In genomic region chr9:106160426-106160825, GRCm38 (mm10) we compare ENCODE assay signal across 8 mouse cellular contexts. TPM values are rescaled to one million over a fixed set of nuclear protein-coding genes. Genes with fewer than 3 reads are reported as not detected.
DNase-seq lines count a peak whose midpoint lies in the region; ATAC-seq and TF ChIP-seq lines count a peak whose summit lies in the region.

No protein-coding gene starts in this region.

- H3K36me3 ChIP-seq in erythroblast, embryonic 14.5 days (ENCODE audit: control insufficient read depth): peaks cover 5% of the 10 kb centered on the region; the same call in 1 of the 2 replicates
- no peaks in the 10 kb centered on the region for H3K36me3 ChIP-seq in thymus, adult 2 months (ENCODE audit: control insufficient read depth, insufficient read depth, low read length)
- H3K36me3 ChIP-seq in liver, embryonic 12.5 days: no peaks in the 10 kb centered on the region

- no peak for TF ChIP-seq POLR2A in thymus, adult 2 months (IDR thresholded peaks at IDR 0.05; ENCODE audit: control insufficient read depth, extremely low read depth, insufficient read depth, low read length, poor library complexity)

- H3K4me2 ChIP-seq in liver, embryonic 12.5 days: peak overlapping the region; percentile 74

- peaks cover 4% of the 10 kb centered on the region for H3K27me3 ChIP-seq in erythroblast, embryonic 14.5 days (ENCODE audit: control insufficient read depth)
- no peaks in the 10 kb centered on the region for H3K27me3 ChIP-seq in thymus, adult 2 months (ENCODE audit: control insufficient read depth, insufficient read depth, low read length)
- 0 out of 2 replicates have a peak, but pooled peaks cover 3% of the 10 kb centered on the region for H3K27me3 ChIP-seq in liver, embryonic 12.5 days (replicated peaks)

- no peaks in the 10 kb centered on the region for H3K9me3 ChIP-seq in erythroblast, embryonic 14.5 days (ENCODE audit: control insufficient read depth, low read length)
- H3K9me3 ChIP-seq in liver, embryonic 12.5 days (replicated peaks): no peaks in the 10 kb centered on the region

- no peak for ATAC-seq in erythroblast, adult 5-6 weeks (replicated peaks; ENCODE audit: low FRiP score, poor library complexity, severe bottlenecking)
- no peak for ATAC-seq in liver, embryonic 12.5 days

- peak overlapping the region; percentile 87 for H3K4me3 ChIP-seq in erythroblast, embryonic 14.5 days (replicated peaks)
- H3K4me3 ChIP-seq in thymus, adult 2 months (ENCODE audit: control insufficient read depth, insufficient read depth, low read length): peak overlapping the region; percentile 98; the same call in 1 of the 2 replicates
- H3K4me3 ChIP-seq in liver, embryonic 12.5 days: peak overlapping the region; percentile 69

- H3K4me1 ChIP-seq in erythroblast, embryonic 14.5 days (ENCODE audit: control insufficient read depth): peaks cover 24% of the 10 kb centered on the region
- H3K4me1 ChIP-seq in thymus, adult 2 months (replicated peaks; ENCODE audit: control insufficient read depth, insufficient read depth, low read length): no peaks in the 10 kb centered on the region
- peaks cover 12% of the 10 kb centered on the region for H3K4me1 ChIP-seq in liver, embryonic 12.5 days

- DNase-seq in thymus, adult 2 months: no peak
- no peak for DNase-seq in thymus, adult 18-20 months
- no peak for DNase-seq in frontal cortex, postnatal 36 days (ENCODE audit: low spot score in 2 of 2)
- no peak for DNase-seq in natural killer cell, adult 2 months (ENCODE audit: low spot score in 2 of 2)
- DNase-seq in spleen, adult 18-20 months: no peak

- WGBS in thymus, adult 2 months: 57% methylated on average over 5 of the region's 5 CpGs
- WGBS in liver, embryonic 12.5 days (ENCODE audit: insufficient replicate concordance): 56% methylated on average over 5 of the region's 5 CpGs

- peak overlapping the region; percentile 66; the same call in 1 of the 2 replicates for H3K9ac ChIP-seq in liver, embryonic 12.5 days

- H3K27ac ChIP-seq in thymus, adult 2 months (ENCODE audit: control insufficient read depth, insufficient read depth, low read length): no peak overlapping the region; the same call in 1 of the 2 replicates
- H3K27ac ChIP-seq in liver, embryonic 12.5 days: peak overlapping the region; percentile 80

- no peak for TF ChIP-seq CTCF in thymus, adult 2 months (IDR thresholded peaks at IDR 0.05; ENCODE audit: borderline replicate concordance, control insufficient read depth, extremely low read depth, insufficient read depth, low read length, poor library complexity)

RNA-seq across cellular contexts. Expression of gene Glyctk, which starts 2.5 kb away (rescaled TPM):
- 0.04 and 0.07 TPM in 2 replicates for polyA plus RNA-seq in erythroblast, embryonic 14.5 days (2012)
- 0.84 TPM in 1 of 2 replicates, not detected in the other for total RNA-seq in erythroblast, adult 5-6 weeks (2015; ENCODE audit: low replicate concordance)
- total RNA-seq in erythroblast, adult 5-6 weeks (2017; ENCODE audit: low replicate concordance): 0.60 TPM in 1 of 2 replicates, not detected in the other
- polyA plus RNA-seq in thymus, adult 2 months (2012; rRNA removed): 13.1 and 17.9 TPM in 2 replicates
- polyA plus RNA-seq in liver, embryonic 12.5 days (2016; fragmentation: Nextera tagmentation; extraction: Ambion mirVana): 14.1 and 15.7 TPM in 2 replicates

RNA-seq across cellular contexts. Expression of gene Wdr82, which starts 10.3 kb away (rescaled TPM):
- 0.41 and 0.51 TPM in 2 replicates for polyA plus RNA-seq in erythroblast, embryonic 14.5 days (2012)
- total RNA-seq in erythroblast, adult 5-6 weeks (2015; ENCODE audit: low replicate concordance): 16.5 and 18.6 TPM in 2 replicates
- total RNA-seq in erythroblast, adult 5-6 weeks (2017; ENCODE audit: low replicate concordance): 19.7 and 23.3 TPM in 2 replicates
- 95.8 and 111 TPM in 2 replicates for polyA plus RNA-seq in thymus, adult 2 months (2012; rRNA removed)
- polyA plus RNA-seq in liver, embryonic 12.5 days (2016; fragmentation: Nextera tagmentation; extraction: Ambion mirVana): 11.5 and 11.8 TPM in 2 replicates

RNA-seq across cellular contexts. Expression of gene Ppm1m, which starts 39.1 kb away (rescaled TPM):
- 0.33 and 0.45 TPM in 2 replicates for polyA plus RNA-seq in erythroblast, embryonic 14.5 days (2012)
- 6.9 and 11.7 TPM in 2 replicates for total RNA-seq in erythroblast, adult 5-6 weeks (2015; ENCODE audit: low replicate concordance)
- 9.0 and 17.0 TPM in 2 replicates for total RNA-seq in erythroblast, adult 5-6 weeks (2017; ENCODE audit: low replicate concordance)
- 53.9 and 58.6 TPM in 2 replicates for polyA plus RNA-seq in thymus, adult 2 months (2012; rRNA removed)
- 17.0 and 17.8 TPM in 2 replicates for polyA plus RNA-seq in liver, embryonic 12.5 days (2016; fragmentation: Nextera tagmentation; extraction: Ambion mirVana)

RNA-seq across cellular contexts. Expression of gene Twf2, which starts 42.5 kb away (rescaled TPM):
- polyA plus RNA-seq in erythroblast, embryonic 14.5 days (2012): 0.48 and 0.87 TPM in 2 replicates
- 11.7 and 20.5 TPM in 2 replicates for total RNA-seq in erythroblast, adult 5-6 weeks (2015; ENCODE audit: low replicate concordance)
- total RNA-seq in erythroblast, adult 5-6 weeks (2017; ENCODE audit: low replicate concordance): 18.5 and 25.8 TPM in 2 replicates
- 145 and 176 TPM in 2 replicates for polyA plus RNA-seq in thymus, adult 2 months (2012; rRNA removed)
- polyA plus RNA-seq in liver, embryonic 12.5 days (2016; fragmentation: Nextera tagmentation; extraction: Ambion mirVana): 34.7 and 35.9 TPM in 2 replicates

Comparison
In these comparisons a context has a peak if more than half of its experiments do, and no peak if none do; other contexts are left out.
1. RNA of gene Glyctk, which starts 2.5 kb away (polyA plus RNA-seq): 14.1 to 15.7 TPM in liver, embryonic 12.5 days and 13.1 to 17.9 TPM in thymus, adult 2 months; 0.04 to 0.07 TPM in erythroblast, embryonic 14.5 days; every median in the first group is over 10 times any median in the second.
2. RNA of gene Ppm1m, which starts 39.1 kb away (polyA plus RNA-seq): 53.9 to 58.6 TPM in thymus, adult 2 months and 17.0 to 17.8 TPM in liver, embryonic 12.5 days; 0.33 to 0.45 TPM in erythroblast, embryonic 14.5 days; every median in the first group is over 10 times any median in the second.
3. Peak in every context shown above with its lines, with median percentiles within 50 percentile points of each other: H3K4me3 ChIP-seq.